Mouse (Mus musculus) testis, adult 2 months (tissue): ENCODE results near the gene Trpv2. TPM values are rescaled to one million over a fixed set of nuclear protein-coding genes. Genes with fewer than 3 reads are reported as not detected.

Source experiments
- H3K27ac ChIP-seq: fragments of 200-500 bp; 2 replicates; pipeline ENCODE4 v1.5.1; 2012; ENCODE audit warnings: low read depth, low read length; ENCODE audit not compliant: control insufficient read depth, insufficient read depth
- H3K27me3 ChIP-seq: fragments of 200-500 bp; 2 replicates; pipeline ENCODE4 v1.6.1; 2012; ENCODE audit warnings: mild to moderate bottlenecking, low read length, moderate library complexity; ENCODE audit not compliant: control insufficient read depth, insufficient read depth
- H3K36me3 ChIP-seq: fragments of 200-500 bp; 2 replicates; pipeline ENCODE4 v1.6.1; 2012; ENCODE audit warnings: mild to moderate bottlenecking, low read length; ENCODE audit not compliant: control insufficient read depth, insufficient read depth
- H3K4me1 ChIP-seq: fragments of 200-500 bp; 2 replicates; pipeline ENCODE4 v1.6.1; 2012; ENCODE audit warnings: low read length; ENCODE audit not compliant: control insufficient read depth, insufficient read depth
- H3K4me3 ChIP-seq: fragments of 200-500 bp; 2 replicates; pipeline ENCODE4 v1.5.1; 2012; ENCODE audit warnings: low read depth, mild to moderate bottlenecking, low read length, moderate library complexity, mixed read lengths; ENCODE audit not compliant: control insufficient read depth
- CTCF ChIP-seq: fragments of 200-500 bp; IDR thresholded peaks from 2 replicates; pipeline ENCODE4 v1.5.1; 2012; ENCODE audit warnings: low read depth, mild to moderate bottlenecking, inconsistent platforms, low read length, moderate library complexity; ENCODE audit not compliant: control insufficient read depth, insufficient read depth, insufficient replicate concordance
- POLR2A ChIP-seq: fragments of 200-500 bp; IDR thresholded peaks from 2 replicates; pipeline ENCODE4 v1.6.1; 2012; ENCODE audit warnings: low read depth, mild to moderate bottlenecking, inconsistent platforms, low read length, moderate library complexity; ENCODE audit not compliant: control insufficient read depth
- polyA plus RNA-seq: library from polyadenylated mRNA; depleted of rRNA; stranded (reverse); fragments of >200 nt; gene quantifications from 2 replicates; pipeline ENCODE4 v1.2.3, GENCODE M21; 2012

The Trpv2 gene
- polyA plus RNA-seq, 1 experiment: 0.67 TPM

- no peaks in the 10 kb centered on the region for H3K27me3 ChIP-seq
- TF ChIP-seq CTCF (no peak), POLR2A (no peak)
- H3K36me3 ChIP-seq: no peaks in the 10 kb centered on the region
- H3K4me1 ChIP-seq: peaks cover 5% of the 10 kb centered on the region
- no peak overlapping the region; the same call in 1 of the 2 replicates for H3K27ac ChIP-seq
- no peak overlapping the region for H3K4me3 ChIP-seq
Observed at GRCm38 (mm10) chr11:62643011-62643631, 68.8 kb downstream of the Trpv2 start.

GRCm38 (mm10) chr11:62643681-62644363, 69.5 kb downstream of the Trpv2 start:
- H3K4me3 ChIP-seq: no peak overlapping the region
- peaks cover 8% of the 10 kb centered on the region for H3K4me1 ChIP-seq
- H3K27me3 ChIP-seq: no peaks in the 10 kb centered on the region
- no peak for TF ChIP-seq CTCF
- no peak for TF ChIP-seq POLR2A
- no peaks in the 10 kb centered on the region for H3K36me3 ChIP-seq
- no peak overlapping the region for H3K27ac ChIP-seq

- Histone ChIP-seq H3K4me1 (peaks cover 7% of the 10 kb centered on the region), H3K4me3 (no peak overlapping the region), H3K27me3 (no peaks in the 10 kb centered on the region), H3K36me3 (no peaks in the 10 kb centered on the region), H3K27ac (no peak overlapping the region)
- no peak for TF ChIP-seq POLR2A
Observed at GRCm38 (mm10) chr11:62644602-62645336, 70.5 kb downstream of the Trpv2 start.

GRCm38 (mm10) chr11:62645337-62645675, 71.0 kb downstream of the Trpv2 start:
- TF ChIP-seq POLR2A (no peak), CTCF (no peak)
- Histone ChIP-seq H3K27ac (peak overlapping the region; percentile 63), H3K4me1 (peaks cover 7% of the 10 kb centered on the region), H3K27me3 (no peaks in the 10 kb centered on the region), H3K4me3 (no peak overlapping the region), H3K36me3 (no peaks in the 10 kb centered on the region)

GRCm38 (mm10) chr11:62645732-62646494, 71.6 kb downstream of the Trpv2 start:
- peaks cover 7% of the 10 kb centered on the region for H3K4me1 ChIP-seq
- H3K4me3 ChIP-seq: no peak overlapping the region
- TF ChIP-seq POLR2A (no peak), CTCF (no peak)

GRCm38 (mm10) chr11:62646495-62646843, 72.2 kb downstream of the Trpv2 start:
- Histone ChIP-seq H3K27ac (peak overlapping the region; percentile 27; the same call in 1 of the 2 replicates), H3K4me1 (peaks cover 7% of the 10 kb centered on the region), H3K4me3 (no peak overlapping the region), H3K36me3 (no peaks in the 10 kb centered on the region), H3K27me3 (no peaks in the 10 kb centered on the region)
- TF ChIP-seq CTCF (no peak), POLR2A (no peak)

More at GRCm38 (mm10) chr11:62645732-62646494, 71.6 kb downstream of the Trpv2 start:
- peak overlapping the region; percentile 63 for H3K27ac ChIP-seq
- H3K27me3 ChIP-seq: no peaks in the 10 kb centered on the region
- H3K36me3 ChIP-seq: no peaks in the 10 kb centered on the region
